Mouse (Mus musculus) cerebellum, adult 2 months (tissue): Measurements from ENCODE around the gene Igfn1. TPM values are rescaled to one million over a fixed set of nuclear protein-coding genes. Genes with fewer than 3 reads are reported as not detected.

Experiments
- DNase-seq, 2 experiments: peaks; one replicate each; pipeline ENCODE4 v3.0.0; 2021
- H3K27ac ChIP-seq: fragments of 200-500 bp; 2 replicates; pipeline ENCODE4 v1.5.1; 2012; ENCODE audit warnings: low read length, control low read depth, inconsistent platforms; ENCODE audit not compliant: insufficient read depth
- H3K27me3 ChIP-seq: fragments of 200-500 bp; 2 replicates; pipeline ENCODE4 v1.6.1; 2012; ENCODE audit warnings: inconsistent platforms, mild to moderate bottlenecking, low read length, moderate library complexity; ENCODE audit not compliant: control insufficient read depth, insufficient read depth
- H3K4me1 ChIP-seq: fragments of 200-500 bp; 2 replicates; pipeline ENCODE4 v1.6.1; 2011; ENCODE audit warnings: low read length; ENCODE audit not compliant: control insufficient read depth, insufficient read depth
- H3K4me3 ChIP-seq: fragments of 200-500 bp; replicated peaks from 2 replicates; pipeline ENCODE3; 2011; ENCODE audit warnings: mild to moderate bottlenecking, low read depth, low read length, control low read depth; ENCODE audit not compliant: insufficient read depth
- CTCF ChIP-seq: fragments of 200-500 bp; IDR thresholded peaks from 2 replicates; pipeline ENCODE4 v1.5.1; 2011; ENCODE audit warnings: low read depth, mild to moderate bottlenecking, control low read depth, low read length, moderate library complexity, borderline replicate concordance; ENCODE audit not compliant: insufficient read depth
- POLR2A ChIP-seq: fragments of 200-500 bp; IDR thresholded peaks from 2 replicates; pipeline ENCODE4 v1.6.1; 2011; ENCODE audit warnings: low read length, control low read depth, borderline replicate concordance; ENCODE audit not compliant: insufficient read depth
- WGBS: fragments of 180-500 bp; shearing (Covaris S2); methylation state at CpG from one replicate; pipeline ENCODE4 v1.1.7; 2018; 5-methylcytosine and 5-hydroxymethylcytosine counted together
- polyA plus RNA-seq: library from polyadenylated mRNA; depleted of rRNA; stranded (reverse); fragments of >200 nt; gene quantifications from 2 replicates; pipeline ENCODE4 v1.2.3, GENCODE M21; 2012; rRNA removed

Gene Igfn1
- polyA plus RNA-seq, 1 experiment = 0.33 TPM

DNA sequence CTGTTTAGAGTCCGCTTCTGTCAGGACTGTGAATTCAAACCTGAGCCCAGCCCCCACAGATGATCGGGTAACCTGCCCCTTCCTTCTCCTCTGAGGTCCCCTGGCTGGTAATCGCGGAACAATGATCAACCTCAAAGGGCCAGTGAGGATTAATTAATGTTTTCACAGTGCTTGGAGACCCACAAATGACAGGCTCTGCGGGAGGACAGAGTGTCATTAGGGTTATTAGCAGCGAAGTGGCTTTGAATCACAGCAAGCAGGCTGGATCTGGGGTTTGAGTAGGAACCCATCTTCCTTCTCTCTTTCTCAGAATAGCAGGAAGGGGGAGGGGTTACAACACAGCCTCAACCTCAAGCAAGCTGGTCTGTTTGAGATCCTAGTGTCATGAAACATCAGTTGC is 96.8 kb downstream of the Igfn1 start:
- no peaks in the 10 kb centered on the region for H3K27me3 ChIP-seq
- TF ChIP-seq POLR2A = no peak
- TF ChIP-seq CTCF = no peak
- no peak overlapping the region for H3K27ac ChIP-seq
- no peaks in the 10 kb centered on the region for H3K4me1 ChIP-seq
- DNase-seq = no peak
- 40% methylated on average over 6 of the region's 6 CpGs for WGBS
- no peak overlapping the region for H3K4me3 ChIP-seq

DNA sequence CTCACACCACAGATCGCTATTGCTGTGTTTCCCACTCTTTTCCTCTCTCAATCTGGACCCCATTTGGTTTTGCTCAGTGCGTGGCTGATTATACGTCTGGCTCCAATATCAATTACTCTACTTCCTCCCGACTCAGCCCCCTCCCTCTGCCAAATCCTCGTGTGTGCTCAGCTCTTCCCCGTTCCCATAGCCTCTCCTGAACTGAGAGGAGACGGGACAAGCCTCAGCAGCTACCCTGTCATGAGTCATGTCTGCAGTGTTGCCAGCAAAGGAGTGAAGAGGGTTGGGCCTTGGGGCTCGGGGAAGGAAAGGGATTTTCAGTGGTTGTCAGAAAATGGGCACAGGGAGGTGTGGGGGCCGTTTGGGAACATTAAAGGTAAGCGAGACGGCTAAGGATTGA is 99.4 kb downstream of the Igfn1 start:
- Histone ChIP-seq H3K4me1 (no peaks in the 10 kb centered on the region), H3K27ac (no peak overlapping the region), H3K27me3 (no peaks in the 10 kb centered on the region), H3K4me3 (no peak overlapping the region)
- TF ChIP-seq POLR2A (no peak), CTCF (no peak)
- no peak for DNase-seq
- WGBS = 65% methylated on average over 11 of the region's 11 CpGs

Other genes with a start within 250 kb of the Igfn1 start
- 72.7 and 93.0 TPM in 2 replicates for gene Phlda3, start 240.2 kb downstream of the Igfn1 start, polyA plus RNA-seq
- gene Tnni1, start 226.9 kb downstream of the Igfn1 start, polyA plus RNA-seq = 22.1 and 25.9 TPM in 2 replicates
- gene Lad1, start 187.7 kb downstream of the Igfn1 start, polyA plus RNA-seq = 0.76 and 1.2 TPM in 2 replicates
- gene Tnnt2, start 170.0 kb downstream of the Igfn1 start, polyA plus RNA-seq = 1.4 and 2.8 TPM in 2 replicates
- 0.07 and 0.08 TPM in 2 replicates for gene Pkp1, start 87.1 kb downstream of the Igfn1 start, polyA plus RNA-seq
- 141 and 143 TPM in 2 replicates for gene Tmem9, start 1.8 kb upstream of the Igfn1 start, polyA plus RNA-seq
- not detected in 2 replicates for gene Ascl5, start 44.5 kb upstream of the Igfn1 start, polyA plus RNA-seq
- 1.2 and 1.3 TPM in 2 replicates for gene Cacna1s, start 46.4 kb upstream of the Igfn1 start, polyA plus RNA-seq
- gene Kif21b, start 125.0 kb upstream of the Igfn1 start, polyA plus RNA-seq = 19.1 and 21.0 TPM in 2 replicates
- gene Mroh3, start 206.5 kb upstream of the Igfn1 start, polyA plus RNA-seq = 0.63 and 1.0 TPM in 2 replicates
- gene Inava, start 227.9 kb upstream of the Igfn1 start, polyA plus RNA-seq = 1.4 and 1.8 TPM in 2 replicates